Mouse (Mus musculus): Measurements from ENCODE around the gene Adap1. TPM values are rescaled to one million over a fixed set of nuclear protein-coding genes. Genes with fewer than 3 reads are reported as not detected.
A peak's percentile ranks its signal among the peaks of the same experiment; 100 is the strongest.

Adap1 gene
- polyA plus RNA-seq, 1 experiment from 2014 or later = 38.7 TPM

DNA sequence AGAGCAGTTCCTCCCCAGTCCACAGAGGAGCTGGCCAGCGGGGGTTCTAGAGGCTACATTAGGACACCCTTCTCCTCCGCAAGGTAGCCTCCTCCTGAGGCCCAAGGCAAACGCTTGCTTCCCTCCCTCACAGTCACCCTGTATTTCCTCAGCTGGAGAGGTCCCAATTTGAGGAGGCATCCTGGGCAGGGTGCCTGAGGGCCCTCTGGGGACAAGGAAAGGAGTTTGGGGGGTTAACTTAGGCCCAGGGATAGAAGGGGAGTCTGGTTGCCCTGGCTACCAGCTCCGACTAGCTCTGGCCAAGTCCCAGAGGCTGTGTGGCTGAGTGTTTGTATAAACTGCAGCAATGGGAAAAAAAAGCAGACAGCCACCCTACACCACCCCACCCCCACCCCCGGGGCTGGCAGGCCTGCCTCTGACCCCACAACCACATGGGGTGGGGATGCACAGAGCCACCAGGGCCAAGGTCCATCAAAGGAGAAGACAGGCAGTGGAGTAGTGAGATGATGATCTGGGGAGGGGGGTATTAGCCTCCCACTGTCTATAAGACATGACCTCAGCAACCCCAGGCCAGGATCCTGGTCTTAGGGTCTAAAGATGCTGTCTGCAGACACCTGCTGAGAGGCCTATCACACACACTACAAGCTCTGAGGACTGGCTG, 39.6 kb upstream of the Adap1 start:
- ATAC-seq (replicated peaks) = peak; percentile 32; the same call in 1 of the 2 replicates
- Histone ChIP-seq H3K4me3 (no peak overlapping the region), H3K9me3 (no peaks in the 10 kb centered on the region), H3K9ac (replicated peaks) (no peak overlapping the region), H3K4me1 (peaks cover 12% of the 10 kb centered on the region), H3K36me3 (no peaks in the 10 kb centered on the region), H3K4me2 (replicated peaks) (no peak overlapping the region), H3K27ac (replicated peaks) (no peak overlapping the region), H3K27me3 (no peaks in the 10 kb centered on the region)
- 33% methylated on average over 5 of the region's 5 CpGs for WGBS

DNA sequence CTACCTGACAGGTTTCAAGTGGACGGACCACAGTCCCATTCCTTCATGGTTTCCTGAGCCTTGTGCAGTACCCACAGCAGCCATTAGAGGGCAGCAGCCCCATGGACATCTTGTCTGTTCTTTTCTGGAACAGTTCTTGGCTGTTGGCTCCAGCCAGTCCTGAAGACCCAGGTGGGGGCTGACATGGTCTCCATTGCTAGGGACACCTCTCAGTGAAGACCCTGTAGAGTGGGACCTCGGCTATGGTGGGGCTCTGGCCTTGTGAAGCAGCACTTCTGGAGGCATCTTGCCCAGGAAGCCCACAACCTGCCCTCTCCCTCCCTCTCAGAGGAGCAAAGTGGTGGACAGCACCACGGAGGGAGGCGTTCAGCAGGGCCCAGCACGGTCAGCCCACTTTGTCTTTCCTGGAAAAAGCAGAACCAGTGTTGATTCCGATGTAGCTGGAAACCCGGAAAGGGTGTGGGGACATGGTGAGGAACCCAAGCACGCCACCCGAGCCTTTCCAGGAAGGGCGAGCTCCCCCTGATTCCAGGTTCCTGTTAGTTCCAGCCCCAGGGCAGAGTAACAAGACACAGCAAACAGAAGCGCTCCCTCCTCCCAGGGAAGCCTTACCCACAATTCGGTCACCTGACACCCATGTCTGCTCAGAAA, 39.0 kb upstream of the Adap1 start:
- 36% methylated on average over 12 of the region's 12 CpGs for WGBS
- ATAC-seq (replicated peaks) = peak; percentile 71; the same call in 1 of the 2 replicates
- H3K36me3 ChIP-seq = no peaks in the 10 kb centered on the region
- H3K4me1 ChIP-seq = peaks cover 12% of the 10 kb centered on the region
- no peak overlapping the region for H3K4me2 ChIP-seq (replicated peaks)
- H3K9ac ChIP-seq (replicated peaks) = no peak overlapping the region
- H3K9me3 ChIP-seq = no peaks in the 10 kb centered on the region
- no peak overlapping the region for H3K27ac ChIP-seq (replicated peaks)
- H3K4me3 ChIP-seq = no peak overlapping the region
- no peaks in the 10 kb centered on the region for H3K27me3 ChIP-seq

DNA sequence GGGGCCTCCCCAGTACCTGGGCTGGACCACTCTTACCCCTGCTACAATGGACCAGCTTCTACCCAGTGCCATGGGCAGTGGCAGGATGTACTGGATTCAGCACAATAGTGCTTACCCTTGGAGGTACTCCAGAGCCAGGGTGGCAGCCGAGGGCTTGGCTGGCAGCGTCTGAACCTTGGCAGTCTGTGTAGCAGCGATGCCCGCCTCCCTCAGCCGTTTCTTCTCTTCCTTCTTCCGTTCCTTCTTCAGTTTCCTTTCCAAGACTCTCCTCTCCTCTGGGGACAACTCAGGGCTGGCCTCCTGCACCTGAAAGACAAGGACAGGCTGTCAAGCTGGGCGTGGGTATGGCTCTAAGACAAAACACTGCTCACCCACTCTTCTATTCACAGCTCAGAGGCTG, 38.4 kb upstream of the Adap1 start:
- Histone ChIP-seq H3K4me3 (no peak overlapping the region), H3K9me3 (no peaks in the 10 kb centered on the region), H3K36me3 (no peaks in the 10 kb centered on the region), H3K27me3 (no peaks in the 10 kb centered on the region), H3K4me2 (replicated peaks) (no peak overlapping the region), H3K27ac (replicated peaks) (no peak overlapping the region), H3K4me1 (peaks cover 12% of the 10 kb centered on the region), H3K9ac (replicated peaks) (no peak overlapping the region)
- 68% methylated on average over 7 of the region's 7 CpGs for WGBS
- no peak for ATAC-seq (replicated peaks)

DNA sequence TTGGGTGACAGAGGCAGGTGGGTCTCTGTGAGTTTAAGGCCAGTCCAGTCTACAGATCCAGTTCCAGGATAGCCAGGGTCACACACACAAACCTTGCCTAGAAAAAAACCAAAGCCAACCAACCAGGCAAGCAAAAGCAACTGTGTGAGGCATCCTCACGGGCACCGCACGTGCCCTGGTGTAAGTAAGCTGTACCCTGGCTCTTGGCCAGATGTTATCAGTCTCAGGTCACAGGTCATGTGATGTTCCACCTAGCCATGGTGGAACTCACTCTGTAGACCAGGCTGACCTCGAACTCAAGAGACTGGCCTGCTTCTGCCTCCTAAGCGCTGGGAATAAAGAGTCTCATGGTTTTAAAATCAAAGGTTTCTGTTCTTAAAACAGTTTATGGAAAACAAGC, 33.8 kb upstream of the Adap1 start:
- no peak for ATAC-seq (replicated peaks)
- H3K4me2 ChIP-seq (replicated peaks) = no peak overlapping the region
- H3K4me1 ChIP-seq = peaks cover under 1% of the 10 kb centered on the region
- H3K27me3 ChIP-seq = no peaks in the 10 kb centered on the region
- WGBS = 90% methylated on average over 5 of the region's 5 CpGs
- H3K9ac ChIP-seq (replicated peaks) = no peak overlapping the region
- no peak overlapping the region for H3K4me3 ChIP-seq
- no peaks in the 10 kb centered on the region for H3K9me3 ChIP-seq
- no peaks in the 10 kb centered on the region for H3K36me3 ChIP-seq
- H3K27ac ChIP-seq (replicated peaks) = no peak overlapping the region

DNA sequence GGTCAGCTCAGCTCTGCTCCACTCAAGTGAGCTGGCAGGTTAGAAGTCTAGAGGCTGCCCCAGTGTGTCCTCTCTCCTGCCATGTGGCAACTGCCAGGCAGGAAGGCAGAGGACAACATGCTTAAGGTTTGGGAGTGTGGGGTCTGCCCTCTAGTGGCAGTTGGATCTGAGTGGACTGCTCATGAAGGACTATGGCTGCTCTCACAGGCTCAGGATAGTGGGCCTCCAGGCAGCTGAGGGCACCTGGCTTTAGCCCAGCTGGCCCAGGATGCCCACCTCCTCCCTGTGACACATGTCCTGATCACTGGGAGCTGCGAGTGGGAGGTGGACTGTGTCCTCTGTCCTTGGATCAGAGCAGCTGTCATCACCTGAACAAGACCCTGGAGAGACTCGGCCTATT, 33.2 kb upstream of the Adap1 start:
- no peak for ATAC-seq (replicated peaks)
- H3K4me3 ChIP-seq = no peak overlapping the region
- no peak overlapping the region for H3K27ac ChIP-seq (replicated peaks)
- H3K9me3 ChIP-seq = no peaks in the 10 kb centered on the region
- H3K9ac ChIP-seq (replicated peaks) = no peak overlapping the region
- no peak overlapping the region for H3K4me2 ChIP-seq (replicated peaks)
- H3K4me1 ChIP-seq = no peaks in the 10 kb centered on the region
- no peaks in the 10 kb centered on the region for H3K36me3 ChIP-seq
- no peaks in the 10 kb centered on the region for H3K27me3 ChIP-seq
- 79% methylated on average over 2 of the region's 2 CpGs for WGBS

DNA sequence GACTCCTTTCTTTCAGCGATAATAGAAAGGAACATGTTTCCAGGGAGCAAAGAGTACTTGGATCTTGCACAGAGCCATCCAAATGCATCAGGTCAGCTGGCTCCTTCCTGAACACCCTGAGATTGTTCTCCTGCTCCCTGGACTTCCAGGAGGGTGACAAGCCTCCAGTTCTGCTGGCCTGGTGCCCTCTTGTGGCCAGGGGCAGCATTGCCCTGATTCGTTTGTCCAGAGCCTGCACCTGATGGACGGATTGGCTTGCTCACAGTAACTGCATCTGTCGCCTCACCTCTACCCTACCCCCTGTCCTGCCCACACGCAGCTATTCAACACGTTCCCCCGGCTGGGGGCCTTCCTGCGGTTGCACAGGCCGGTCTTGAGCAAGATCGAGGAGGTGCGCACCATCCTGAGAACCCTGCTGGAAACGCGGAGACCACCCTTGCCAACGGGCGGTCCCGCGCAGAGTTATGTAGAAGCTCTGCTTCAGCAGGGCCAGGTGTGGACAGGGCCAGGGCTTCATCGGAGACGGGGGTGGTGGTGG, 29.9 kb upstream of the Adap1 start:
- Histone ChIP-seq H3K9me3 (no peaks in the 10 kb centered on the region), H3K27me3 (no peaks in the 10 kb centered on the region), H3K4me2 (replicated peaks) (no peak overlapping the region), H3K4me3 (no peak overlapping the region), H3K9ac (replicated peaks) (no peak overlapping the region), H3K4me1 (no peaks in the 10 kb centered on the region), H3K36me3 (no peaks in the 10 kb centered on the region), H3K27ac (replicated peaks) (no peak overlapping the region)
- 40% methylated on average over 19 of the region's 19 CpGs for WGBS
- no peak for ATAC-seq (replicated peaks)

DNA sequence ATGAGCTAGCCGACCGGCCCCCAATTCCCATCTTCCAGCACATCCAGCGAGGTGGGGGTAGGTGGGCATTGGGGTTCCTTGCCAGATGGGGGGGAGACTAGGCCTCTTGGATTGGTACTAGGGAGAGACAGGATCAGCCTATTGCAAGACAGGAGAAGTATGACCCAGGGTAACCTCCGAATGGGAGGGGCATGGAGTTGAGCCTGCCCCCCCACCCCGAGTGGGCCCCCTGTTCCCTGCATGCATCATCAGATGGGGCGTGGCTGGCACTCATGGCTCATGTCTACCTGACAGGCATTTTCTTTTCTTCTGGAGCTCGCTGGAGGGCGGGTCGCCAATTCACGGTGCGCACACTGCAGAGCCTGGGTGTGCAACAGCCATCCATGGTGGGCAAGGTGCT, 28.5 kb upstream of the Adap1 start:
- no peaks in the 10 kb centered on the region for H3K36me3 ChIP-seq
- no peak overlapping the region for H3K4me2 ChIP-seq (replicated peaks)
- 82% methylated on average over 11 of the region's 11 CpGs for WGBS
- H3K9ac ChIP-seq (replicated peaks) = no peak overlapping the region
- no peak for ATAC-seq (replicated peaks)
- H3K4me3 ChIP-seq = no peak overlapping the region
- no peak overlapping the region for H3K27ac ChIP-seq (replicated peaks)
- H3K4me1 ChIP-seq = no peaks in the 10 kb centered on the region
- H3K27me3 ChIP-seq = no peaks in the 10 kb centered on the region
- no peaks in the 10 kb centered on the region for H3K9me3 ChIP-seq

DNA sequence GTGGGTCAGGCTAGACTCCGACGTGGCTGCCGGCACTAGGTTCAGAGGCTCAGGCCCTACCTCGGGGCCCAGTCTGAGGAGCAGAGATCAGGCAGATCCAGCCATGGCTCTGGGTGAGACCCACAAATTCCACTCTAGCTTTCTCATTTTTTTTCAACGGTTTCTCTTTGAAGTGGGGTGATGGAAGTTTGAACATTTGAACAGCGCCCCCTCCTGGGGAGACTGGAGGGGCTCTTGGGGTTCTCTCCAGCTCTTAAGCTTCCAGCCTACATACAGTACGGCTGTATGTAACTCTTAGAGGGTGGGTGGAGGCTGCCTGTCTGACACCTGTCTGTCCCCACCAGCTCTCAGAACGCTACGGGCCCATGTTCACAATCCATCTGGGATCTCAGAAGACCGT, 28.1 kb upstream of the Adap1 start:
- H3K4me2 ChIP-seq (replicated peaks) = no peak overlapping the region
- H3K36me3 ChIP-seq = no peaks in the 10 kb centered on the region
- H3K9me3 ChIP-seq = no peaks in the 10 kb centered on the region
- 67% methylated on average over 10 of the region's 10 CpGs for WGBS
- no peaks in the 10 kb centered on the region for H3K27me3 ChIP-seq
- no peaks in the 10 kb centered on the region for H3K4me1 ChIP-seq
- H3K4me3 ChIP-seq = no peak overlapping the region
- H3K9ac ChIP-seq (replicated peaks) = no peak overlapping the region
- no peak overlapping the region for H3K27ac ChIP-seq (replicated peaks)
- no peak for ATAC-seq (replicated peaks)

DNA sequence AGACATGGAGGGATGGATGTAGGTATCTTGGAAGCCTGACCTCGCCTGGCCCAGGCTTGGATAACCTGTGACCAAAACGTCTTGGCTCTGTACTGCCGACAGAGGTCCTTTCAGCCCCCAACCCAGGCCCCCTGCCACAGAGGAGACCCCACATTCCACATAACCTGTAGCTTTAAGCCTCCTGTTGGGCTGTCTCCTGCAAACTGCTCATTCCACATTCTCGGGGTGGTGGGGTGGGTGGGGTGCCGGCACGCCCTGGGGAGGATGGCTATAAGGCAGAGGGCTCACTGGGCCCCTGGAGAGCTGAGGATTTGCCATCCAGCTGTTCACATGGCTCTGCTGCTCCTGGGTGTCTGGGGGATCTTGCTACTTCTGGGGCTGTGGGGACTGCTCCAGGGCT, 26.9 kb upstream of the Adap1 start, which contains the start of gene Cyp2w1:
Gene Cyp2w1, plus strand, starts transcription at position 301 of the 400 bp plus-strand sequence.
- Histone ChIP-seq H3K27me3 (no peaks in the 10 kb centered on the region), H3K4me2 (replicated peaks) (no peak within 1 kb of the TSS), H3K4me1 (no peaks in the 10 kb centered on the region), H3K4me3 (no peak within 1 kb of the TSS), H3K9ac (replicated peaks) (no peak within 1 kb of the TSS), H3K36me3 (no peaks in the 10 kb centered on the region), H3K9me3 (no peaks in the 10 kb centered on the region), H3K27ac (replicated peaks) (no peak within 1 kb of the TSS)
- WGBS = 63% methylated on average over 6 of the region's 6 CpGs
- no peak for ATAC-seq (replicated peaks)

DNA sequence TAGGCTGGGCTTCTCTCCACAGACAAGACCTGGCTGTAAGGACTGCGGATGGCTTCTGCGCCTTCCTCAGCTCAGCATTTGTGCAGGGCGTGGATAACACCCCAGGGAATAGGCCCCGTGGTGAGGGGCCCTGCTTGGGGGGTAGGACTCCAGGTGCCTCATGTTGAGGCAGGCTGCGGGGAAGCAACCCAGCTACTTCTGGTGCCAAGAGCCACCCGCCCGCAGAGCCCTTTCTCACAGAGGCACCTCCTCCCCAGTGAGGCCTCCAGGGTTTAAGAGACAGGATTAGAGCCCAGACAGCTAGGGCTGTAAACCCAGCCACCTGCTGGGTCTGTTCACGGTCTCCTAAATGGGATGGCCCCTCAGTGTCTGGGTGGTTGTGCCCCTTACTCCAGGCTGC, 26.2 kb upstream of the Adap1 start:
- H3K4me3 ChIP-seq = no peak overlapping the region
- 27% methylated on average over 8 of the region's 8 CpGs for WGBS
- H3K27ac ChIP-seq (replicated peaks) = no peak overlapping the region
- H3K9ac ChIP-seq (replicated peaks) = no peak overlapping the region
- no peaks in the 10 kb centered on the region for H3K4me1 ChIP-seq
- H3K27me3 ChIP-seq = no peaks in the 10 kb centered on the region
- no peaks in the 10 kb centered on the region for H3K36me3 ChIP-seq
- H3K4me2 ChIP-seq (replicated peaks) = no peak overlapping the region
- H3K9me3 ChIP-seq = no peaks in the 10 kb centered on the region
- ATAC-seq (replicated peaks) = no peak

DNA sequence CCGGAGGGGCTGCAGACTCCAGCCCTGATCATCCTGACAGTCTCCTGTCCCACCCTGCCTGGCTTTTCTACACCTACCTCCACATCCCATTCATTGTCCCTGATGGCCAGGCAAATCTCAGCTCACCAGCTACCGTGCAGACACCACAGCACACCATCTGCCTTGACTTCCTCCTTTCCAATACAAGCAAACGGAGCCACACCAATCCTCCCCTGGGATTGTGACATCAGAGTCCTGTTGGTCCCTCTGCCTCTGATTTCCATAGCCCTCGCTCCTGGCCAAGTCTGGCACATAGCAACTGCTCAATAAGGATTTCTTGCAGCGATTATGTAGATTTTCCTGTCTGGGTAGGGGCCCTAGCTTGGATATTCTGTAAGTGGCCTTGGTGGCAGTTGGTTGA, 25.7 kb upstream of the Adap1 start, which contains the start of gene Cox19:
Gene Cox19, minus strand, starts transcription at position 285 of the 400 bp plus-strand sequence.
- no peaks in the 10 kb centered on the region for H3K4me1 ChIP-seq
- no peaks in the 10 kb centered on the region for H3K36me3 ChIP-seq
- H3K4me3 ChIP-seq = no peak within 1 kb of the TSS
- no peaks in the 10 kb centered on the region for H3K27me3 ChIP-seq
- no peak within 1 kb of the TSS for H3K9ac ChIP-seq (replicated peaks)
- no peaks in the 10 kb centered on the region for H3K9me3 ChIP-seq
- no peak within 1 kb of the TSS for H3K4me2 ChIP-seq (replicated peaks)
- no peak within 1 kb of the TSS for H3K27ac ChIP-seq (replicated peaks)
- ATAC-seq (replicated peaks) = no peak
- WGBS = 54% methylated on average over 5 of the region's 5 CpGs

DNA sequence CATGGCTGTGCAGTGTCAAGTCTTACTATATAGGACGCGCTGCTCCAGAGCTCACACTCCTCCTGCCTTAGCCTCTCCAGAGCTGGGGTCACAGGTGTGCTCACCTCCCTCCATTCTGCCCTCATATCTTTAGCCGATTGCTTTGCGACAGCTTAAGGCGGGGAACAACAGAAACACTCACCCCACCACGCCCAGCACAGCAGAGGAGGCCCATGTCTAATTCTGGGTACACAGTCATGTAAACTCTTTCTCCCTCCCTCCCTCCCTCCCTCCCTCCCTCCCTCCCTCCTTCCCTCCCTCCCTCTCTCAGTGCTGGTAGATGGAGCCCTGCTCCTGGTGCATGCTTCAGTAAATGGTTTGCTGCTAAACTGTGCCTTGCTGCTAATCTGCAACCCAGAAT, 24.3 kb upstream of the Adap1 start:
- WGBS = 88% methylated on average over 6 of the region's 6 CpGs
- Histone ChIP-seq H3K9me3 (no peaks in the 10 kb centered on the region), H3K4me3 (no peak overlapping the region), H3K27ac (replicated peaks) (no peak overlapping the region), H3K4me2 (replicated peaks) (no peak overlapping the region), H3K27me3 (no peaks in the 10 kb centered on the region), H3K9ac (replicated peaks) (no peak overlapping the region), H3K4me1 (peaks cover 3% of the 10 kb centered on the region), H3K36me3 (no peaks in the 10 kb centered on the region)
- no peak for ATAC-seq (replicated peaks)
